Mouse (Mus musculus) MEL (cell line): ENCODE measurements around the gene Uba2. TPM values are rescaled to one million over a fixed set of nuclear protein-coding genes. Genes with fewer than 3 reads are reported as not detected.
A peak's percentile ranks its signal among the peaks of the same experiment; 100 is the strongest.

Experiments
- DNase-seq: peaks from one replicate; pipeline ENCODE4 v3.0.0; 2011; ENCODE audit warnings: low read depth, low spot score
- H3K27ac ChIP-seq: 2 replicates; pipeline ENCODE4 v1.5.1; 2012; ENCODE audit warnings: low read depth, mild to moderate bottlenecking, control low read depth, low read length, moderate library complexity; ENCODE audit not compliant: control insufficient read depth
- H3K27me3 ChIP-seq, 2 experiments: fragments of 150-350 bp in 1 of 2; sonication (generic) in 1 of 2; 2 replicates each; pipeline ENCODE4 v1.6.1; 2012; ENCODE audit warnings: low read length in 2 of 2, mild to moderate bottlenecking in 2 of 2, improper control_type of control experiment in 1 of 2, moderate library complexity in 1 of 2; ENCODE audit not compliant: insufficient read depth in 2 of 2, control insufficient read depth in 1 of 2
- H3K36me3 ChIP-seq, 2 experiments: 2 replicates each; pipeline ENCODE4 v1.6.1; 2012 to 2014; ENCODE audit warnings: low read length in 2 of 2, improper control_type of control experiment in 1 of 2, inconsistent platforms in 1 of 2, mild to moderate bottlenecking in 1 of 2; ENCODE audit not compliant: insufficient read depth in 2 of 2, control insufficient read depth in 1 of 2
- H3K4me1 ChIP-seq, 2 experiments: fragments of 150-350 bp in 1 of 2; sonication (generic) in 1 of 2; 2 replicates each; pipeline ENCODE4 v1.6.1; 2012; ENCODE audit warnings: low read length in 2 of 2, improper control_type of control experiment in 1 of 2, mild to moderate bottlenecking in 1 of 2; ENCODE audit not compliant: insufficient read depth in 2 of 2, control insufficient read depth in 1 of 2
- H3K4me3 ChIP-seq, 2 experiments: fragments of 150-350 bp in 1 of 2; sonication (generic) in 1 of 2; 2 replicates each; pipeline ENCODE4 v1.5.1; 2012; ENCODE audit warnings: low read depth in 2 of 2, low read length in 2 of 2, mild to moderate bottlenecking in 2 of 2, moderate library complexity in 2 of 2, control low read depth in 1 of 2, improper control_type of control experiment in 1 of 2; ENCODE audit not compliant: control insufficient read depth in 1 of 2, insufficient read depth in 1 of 2
- H3K79me2 ChIP-seq: 2 replicates; pipeline ENCODE4 v1.6.1; 2012; ENCODE audit warnings: mild to moderate bottlenecking, low read length, moderate library complexity; ENCODE audit not compliant: control insufficient read depth, poor library complexity, insufficient read depth
- H3K9ac ChIP-seq: 2 replicates; pipeline ENCODE4 v1.6.1; 2012; ENCODE audit warnings: low read depth, mild to moderate bottlenecking, control low read depth, low read length, moderate library complexity; ENCODE audit not compliant: control insufficient read depth, poor library complexity, severe bottlenecking
- H3K9me3 ChIP-seq: fragments of 150-350 bp; sonication (generic); replicated peaks from 2 replicates; pipeline ENCODE4 v1.6.1; 2012; ENCODE audit warnings: mild to moderate bottlenecking, low read length, improper control_type of control experiment, moderate library complexity; ENCODE audit not compliant: insufficient read depth
- BHLHE40 ChIP-seq: IDR thresholded peaks from 2 replicates; pipeline ENCODE4 v1.6.1; 2012; ENCODE audit warnings: low read depth, mild to moderate bottlenecking, inconsistent platforms, low read length, improper control_type of control experiment, borderline replicate concordance
- CTCF ChIP-seq, 3 experiments: IDR thresholded peaks in 2 of 3; conservative IDR thresholded peaks in 1 of 3; 2 replicates each; pipeline ENCODE4 v1.5.1; 2011 to 2012; ENCODE audit warnings: low read length in 3 of 3, low read depth in 2 of 3, mild to moderate bottlenecking in 2 of 3, improper control_type of control experiment in 1 of 3, inconsistent platforms in 1 of 3, mixed read lengths in 1 of 3, moderate library complexity in 1 of 3; ENCODE audit not compliant: control insufficient read depth in 1 of 3, insufficient read depth in 1 of 3, poor library complexity in 1 of 3, severe bottlenecking in 1 of 3
- ELF1 ChIP-seq: IDR thresholded peaks from 2 replicates; pipeline ENCODE4 v1.6.1; 2014; ENCODE audit warnings: low read depth, mild to moderate bottlenecking, inconsistent platforms, low read length, improper control_type of control experiment, moderate library complexity
- GABPA ChIP-seq: IDR thresholded peaks from 2 replicates; pipeline ENCODE4 v1.6.1; 2012; ENCODE audit warnings: low read depth, mild to moderate bottlenecking, inconsistent platforms, low read length, improper control_type of control experiment, moderate library complexity
- HCFC1 ChIP-seq: IDR thresholded peaks from 2 replicates; pipeline ENCODE4 v1.6.1; 2012; ENCODE audit warnings: low read depth, mild to moderate bottlenecking, inconsistent platforms, low read length, improper control_type of control experiment, moderate library complexity
- JUND ChIP-seq: IDR thresholded peaks from 2 replicates; pipeline ENCODE4 v1.6.1; 2011; ENCODE audit warnings: low read depth, mild to moderate bottlenecking, improper control_type of control experiment, low read length
- MAZ ChIP-seq: IDR thresholded peaks from 2 replicates; pipeline ENCODE4 v1.6.1; 2012; ENCODE audit warnings: low read depth, mild to moderate bottlenecking, inconsistent platforms, low read length, improper control_type of control experiment
- MEF2A ChIP-seq: IDR thresholded peaks from 2 replicates; pipeline ENCODE4 v1.6.1; 2014; ENCODE audit warnings: low read depth, mild to moderate bottlenecking, inconsistent platforms, low read length, improper control_type of control experiment; ENCODE audit not compliant: poor library complexity, insufficient replicate concordance, severe bottlenecking; ENCODE audit errors: extremely low read depth
- MXI1 ChIP-seq: IDR thresholded peaks from 2 replicates; pipeline ENCODE4 v1.6.1; 2011; ENCODE audit warnings: mild to moderate bottlenecking, low read depth, low read length, improper control_type of control experiment
- MYC ChIP-seq: IDR thresholded peaks from 2 replicates; pipeline ENCODE4 v1.6.1; 2011; ENCODE audit warnings: low read depth, mild to moderate bottlenecking, low read length, improper control_type of control experiment, moderate library complexity
- NRF1 ChIP-seq: IDR thresholded peaks from 2 replicates; pipeline ENCODE4 v1.6.1; 2014; ENCODE audit warnings: low read depth, mild to moderate bottlenecking, inconsistent platforms, low read length, improper control_type of control experiment, moderate library complexity; ENCODE audit not compliant: poor library complexity, insufficient read depth, severe bottlenecking
- RAD21 ChIP-seq: IDR thresholded peaks from 2 replicates; pipeline ENCODE4 v1.6.1; 2011; ENCODE audit warnings: mild to moderate bottlenecking, low read depth, low read length, improper control_type of control experiment
- SMC3 ChIP-seq: IDR thresholded peaks from 2 replicates; pipeline ENCODE4 v1.6.1; 2011; ENCODE audit warnings: low read depth, low read length, improper control_type of control experiment
- TCF12 ChIP-seq: IDR thresholded peaks from 2 replicates; pipeline ENCODE4 v1.6.1; 2014; ENCODE audit warnings: low read depth, mild to moderate bottlenecking, inconsistent platforms, low read length, improper control_type of control experiment, moderate library complexity
- UBTF ChIP-seq: IDR thresholded peaks from 2 replicates; pipeline ENCODE4 v1.6.1; 2012; ENCODE audit warnings: low read depth, mild to moderate bottlenecking, inconsistent platforms, low read length, improper control_type of control experiment, moderate library complexity, borderline replicate concordance; ENCODE audit not compliant: insufficient read depth
- USF1 ChIP-seq: IDR thresholded peaks from 2 replicates; pipeline ENCODE4 v1.6.1; 2014; ENCODE audit warnings: low read depth, mild to moderate bottlenecking, inconsistent platforms, low read length, improper control_type of control experiment, moderate library complexity
- polyA plus RNA-seq, 2 experiments: library from polyadenylated mRNA; stranded (reverse) in 1 of 2; unstranded in 1 of 2; fragments of >175 nt in 1 of 2; fragments of >200 nt in 1 of 2; gene quantifications; 2 replicates each; pipeline versions ENCODE4 v1.2.1 to v1.2.4; 2012; ENCODE audit warnings: low replicate concordance in 2 of 2, low read depth in 1 of 2; ENCODE audit not compliant: insufficient read length in 2 of 2, insufficient read depth in 1 of 2, missing spikeins in 1 of 2
- total RNA-seq: library from RNA; depleted of rRNA; stranded (reverse); fragments of 300-350 nt; gene quantifications from 2 replicates; pipeline ENCODE4 v1.2.3, GENCODE M21; 2012

The Uba2 gene
- total and polyA plus RNA-seq, 3 experiments = 201 to 207 TPM; not detected in 1

GRCm38 (mm10) chr7:34196132-34197128 lies 27.0 kb upstream of the Uba2 start, which contains the start of gene Pdcd2l (continued):
- 0 out of 2 replicates have a peak, but pooled peaks have one; percentile 28 for TF ChIP-seq BHLHE40
- peak; percentile 94 for TF ChIP-seq USF1
- no peak for TF ChIP-seq UBTF
- TF ChIP-seq JUND = no peak
- TF ChIP-seq TCF12 = peak; percentile 69
- no peak for TF ChIP-seq MEF2A
- TF ChIP-seq MYC = 0 out of 2 replicates have a peak, but pooled peaks have one; percentile 22

GRCm38 (mm10) chr7:34195632-34196031 lies 26.2 kb upstream of the Uba2 start:
- Histone ChIP-seq H3K9ac (peak overlapping the region; percentile 91), H3K27me3 (no peaks in the 10 kb centered on the region), H3K4me3 (peak overlapping the region; percentile 96 to 97), H3K9me3 (no peaks in the 10 kb centered on the region), H3K79me2 (peaks cover 8% of the 10 kb centered on the region), H3K27ac (peak overlapping the region; percentile 11; the same call in 1 of the 2 replicates), H3K4me1 (no peaks in the 10 kb centered on the region; a peak in 2 of 4 replicates), H3K36me3 (peaks cover 0 to 2% of the 10 kb centered on the region in 2 experiments; a peak in 3 of 4 replicates)
- peak; percentile 72 for DNase-seq
- TF ChIP-seq HCFC1 (no peak), GABPA (no peak), MAZ (no peak), NRF1 (no peak), RAD21 (peak; percentile 30), JUND (no peak), MYC (0 out of 2 replicates have a peak, but pooled peaks have one; percentile 7), ELF1 (no peak), SMC3 (peak; percentile 49), TCF12 (no peak), MXI1 (no peak), CTCF (IDR thresholded peaks at IDR 0.05 in 2 of 3, conservative IDR thresholded peaks at IDR 0.05 in 1 of 3; ENCODE audit: control insufficient read depth in 1 of 3, insufficient read depth in 1 of 3, low read depth in 2 of 3, low read length in 3 of 3, poor library complexity in 1 of 3, severe bottlenecking in 1 of 3) (peak; percentile 11 to 64 (median 54); a peak in 4 of 6 replicates)
